Comparison of ENCODE assay signal across 16 mouse cellular contexts in the genomic region with DNA sequence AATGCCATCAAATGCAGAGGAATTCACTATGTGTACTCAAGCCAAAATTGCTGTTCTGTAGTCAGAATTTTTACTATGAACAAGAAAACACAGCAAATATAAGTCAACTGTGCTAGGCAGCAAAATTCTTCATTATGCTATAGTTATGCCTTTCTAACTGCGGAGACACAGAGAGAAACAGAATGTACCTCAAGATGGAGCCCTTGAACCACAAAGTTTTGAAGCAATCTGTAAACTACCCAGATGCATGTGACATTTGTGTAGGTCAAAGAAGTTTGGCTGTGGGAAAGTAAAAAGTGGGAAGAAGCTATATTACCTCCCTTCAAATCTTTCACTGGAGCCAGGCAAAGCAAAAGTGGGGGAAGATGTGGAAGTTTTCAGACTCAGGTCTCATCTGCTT.
A peak's percentile ranks its signal among the peaks of the same experiment; 100 is the strongest.
DNase-seq lines count a peak whose midpoint lies in the region; ATAC-seq and TF ChIP-seq lines count a peak whose summit lies in the region.
"Had no signal": no experiment of that assay in that cellular context is flagged by ENCODE, and none has a peak within 500 bp of the region (broad histone marks: within the 10 kb centered on the region; RNA-seq: fewer than 3 reads in every experiment).

No protein-coding gene starts in this region.

- no peak for ATAC-seq in forebrain, embryonic 14.5 days
- ATAC-seq in forebrain, embryonic 12.5 days (ENCODE audit: low FRiP score), result no peak
- ATAC-seq in kidney, postnatal 0 days (replicated peaks; ENCODE audit: low FRiP score, low read depth), result no peak
- ATAC-seq: midbrain, embryonic 13.5 days had no signal

- H3K4me2 ChIP-seq in forebrain, embryonic 14.5 days (ENCODE audit: low read length), result no peak overlapping the region
- no peak overlapping the region for H3K4me2 ChIP-seq in forebrain, embryonic 12.5 days
- H3K4me2 ChIP-seq in kidney, postnatal 0 days (ENCODE audit: low read length), result no peak overlapping the region
- H3K4me2 ChIP-seq: hindbrain, embryonic 15.5 days; liver, embryonic 13.5 days; midbrain, embryonic 13.5 days had no signal

- H3K4me1 ChIP-seq in forebrain, embryonic 14.5 days (ENCODE audit: control insufficient read depth, insufficient read depth, low read length), result no peaks in the 10 kb centered on the region
- no peaks in the 10 kb centered on the region for H3K4me1 ChIP-seq in forebrain, embryonic 12.5 days
- H3K4me1 ChIP-seq in kidney, postnatal 0 days (replicated peaks; ENCODE audit: insufficient read depth, low read length), result no peaks in the 10 kb centered on the region
- H3K4me1 ChIP-seq: hindbrain, embryonic 15.5 days; liver, embryonic 13.5 days; midbrain, embryonic 13.5 days had no signal

- no peak overlapping the region for H3K27ac ChIP-seq in forebrain, embryonic 14.5 days (ENCODE audit: low read depth, low read length)
- H3K27ac ChIP-seq in forebrain, embryonic 12.5 days, result no peak overlapping the region
- H3K27ac ChIP-seq in kidney, postnatal 0 days, result no peak overlapping the region
- H3K27ac ChIP-seq: hindbrain, embryonic 15.5 days; liver, embryonic 13.5 days; midbrain, embryonic 13.5 days had no signal

- no peaks in the 10 kb centered on the region for H3K9me3 ChIP-seq in forebrain, embryonic 14.5 days (replicated peaks; ENCODE audit: control insufficient read depth, low read length)
- no peaks in the 10 kb centered on the region for H3K9me3 ChIP-seq in forebrain, embryonic 12.5 days
- no peaks in the 10 kb centered on the region for H3K9me3 ChIP-seq in kidney, postnatal 0 days (replicated peaks; ENCODE audit: low read length)
- H3K9me3 ChIP-seq: hindbrain, embryonic 15.5 days; liver, embryonic 13.5 days; midbrain, embryonic 13.5 days had no signal

- peak; percentile 34; the same call in 1 of the 2 replicates for TF ChIP-seq CTCF in kidney, postnatal 0 days (IDR thresholded peaks at IDR 0.05; ENCODE audit: low read depth)
- no peak for TF ChIP-seq CTCF in brain, embryonic 14.5 days (IDR thresholded peaks at IDR 0.05; ENCODE audit: borderline replicate concordance, extremely low read depth, insufficient read depth, insufficient read length)

- WGBS in forebrain, embryonic 14.5 days, result 76% methylated on average over 1 of the region's 1 CpGs
- 73% methylated on average over 1 of the region's 1 CpGs for WGBS in forebrain, embryonic 12.5 days
- 74% methylated on average over 1 of the region's 1 CpGs for WGBS in kidney, postnatal 0 days

- no peak overlapping the region for H3K9ac ChIP-seq in forebrain, embryonic 14.5 days (ENCODE audit: low read length)
- no peak overlapping the region for H3K9ac ChIP-seq in forebrain, embryonic 12.5 days
- no peak overlapping the region for H3K9ac ChIP-seq in kidney, postnatal 0 days (ENCODE audit: low read depth, low read length)
- H3K9ac ChIP-seq: hindbrain, embryonic 15.5 days; liver, embryonic 13.5 days; midbrain, embryonic 13.5 days had no signal

- DNase-seq in forebrain, embryonic 14.5 days (ENCODE audit: low spot score), result peak; percentile 1
- DNase-seq in kidney, postnatal 0 days (ENCODE audit: low spot score), result peak; percentile 1
- no peak for DNase-seq in kidney, postnatal 25 days
- peak; percentile 0 for DNase-seq in lung, postnatal 36 days
- no peak for DNase-seq in lung, postnatal 10 days
- DNase-seq in brain, embryonic 14.5 days (ENCODE audit: low read depth), result peak; percentile 5
- no peak for DNase-seq in spleen, postnatal 36 days (ENCODE audit: low spot score in 2 of 2)
- DNase-seq: adrenal gland, adult 8-10 months; B cell, adult 2 months; cerebellum, adult 9-10 months; kidney, adult 2 months; liver, embryonic 13.5 days; thymus, adult 18-20 months had no signal

- TF ChIP-seq POLR2A in brain, embryonic 14.5 days (IDR thresholded peaks at IDR 0.05; ENCODE audit: borderline replicate concordance, extremely low read depth, insufficient read depth, insufficient read length, poor library complexity, severe bottlenecking), result no peak

- no peaks in the 10 kb centered on the region for H3K27me3 ChIP-seq in forebrain, embryonic 14.5 days (replicated peaks; ENCODE audit: control insufficient read depth, insufficient read depth, low read length)
- H3K27me3 ChIP-seq in forebrain, embryonic 12.5 days, result no peaks in the 10 kb centered on the region
- no peaks in the 10 kb centered on the region for H3K27me3 ChIP-seq in kidney, postnatal 0 days (ENCODE audit: insufficient read depth, low read length)
- H3K27me3 ChIP-seq: hindbrain, embryonic 15.5 days; liver, embryonic 13.5 days; midbrain, embryonic 13.5 days had no signal

- no peaks in the 10 kb centered on the region for H3K36me3 ChIP-seq in forebrain, embryonic 14.5 days (ENCODE audit: control insufficient read depth, insufficient read depth, low read length)
- no peaks in the 10 kb centered on the region for H3K36me3 ChIP-seq in forebrain, embryonic 12.5 days (replicated peaks)
- H3K36me3 ChIP-seq in kidney, postnatal 0 days (ENCODE audit: insufficient read depth, low read length), result no peaks in the 10 kb centered on the region
- H3K36me3 ChIP-seq: hindbrain, embryonic 15.5 days; liver, embryonic 13.5 days; midbrain, embryonic 13.5 days had no signal

- no peak overlapping the region for H3K4me3 ChIP-seq in forebrain, embryonic 14.5 days (ENCODE audit: low read depth, low read length)
- no peak overlapping the region for H3K4me3 ChIP-seq in forebrain, embryonic 12.5 days (replicated peaks)
- no peak overlapping the region for H3K4me3 ChIP-seq in kidney, postnatal 0 days (replicated peaks; ENCODE audit: low read depth, low read length)
- H3K4me3 ChIP-seq: hindbrain, embryonic 15.5 days; liver, embryonic 13.5 days; midbrain, embryonic 13.5 days had no signal

Comparison
In these comparisons a context has a peak if more than half of its experiments do, and no peak if none do; other contexts are left out.
1. DNase-seq: peak in forebrain, embryonic 14.5 days (single experiment), kidney, postnatal 0 days (single experiment), lung, postnatal 36 days (single experiment) and brain, embryonic 14.5 days (single experiment); none in kidney, postnatal 25 days (0 of 2), lung, postnatal 10 days (single experiment) and spleen, postnatal 36 days (0 of 2).